Mouse (Mus musculus): ENCODE data around the gene Lpxn.

DNA sequence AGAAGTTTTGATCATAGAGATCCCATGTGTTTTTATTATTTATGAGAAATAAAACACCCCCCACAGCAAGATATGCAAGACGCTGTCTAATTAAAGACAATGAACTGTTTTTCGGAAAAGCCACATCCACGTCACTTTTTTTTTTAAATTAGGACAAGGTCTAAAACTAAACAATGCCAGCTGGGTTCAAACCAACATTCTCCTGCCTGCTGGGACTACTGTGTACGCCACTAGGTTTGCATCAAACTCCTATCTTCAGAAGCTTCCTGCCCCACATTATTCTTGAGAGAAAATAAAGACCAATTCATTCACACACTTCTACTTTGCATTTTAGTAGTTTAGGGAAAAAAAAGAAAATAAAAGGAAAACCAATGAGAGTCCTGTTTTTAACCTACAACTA, 8.3 kb upstream of the Lpxn start:
- TF ChIP-seq CTCF (IDR thresholded peaks at IDR 0.05; ENCODE audit: low read depth) (no peak), EP300 (IDR thresholded peaks at IDR 0.05; ENCODE audit: low read depth) (no peak)
